ENCODE assay signal across 23 mouse cellular contexts in genomic region chr2:72852509-72852908, GRCm38 (mm10).
DNase-seq lines count a peak whose midpoint lies in the region; ATAC-seq and TF ChIP-seq lines count a peak whose summit lies in the region.
"Had no signal": no experiment of that assay in that cellular context is flagged by ENCODE, and none has a peak within 500 bp of the region (broad histone marks: within the 10 kb centered on the region; RNA-seq: fewer than 3 reads in every experiment).

No protein-coding gene starts in this region.

- H3K9ac ChIP-seq in forebrain, postnatal 0 days, result no peak overlapping the region
- H3K9ac ChIP-seq: embryonic facial prominence, embryonic 15.5 days; heart, embryonic 12.5 days; hindbrain, embryonic 14.5 days; limb, embryonic 15.5 days had no signal

- H3K36me3 ChIP-seq in forebrain, postnatal 0 days (ENCODE audit: insufficient read depth), result no peaks in the 10 kb centered on the region
- H3K36me3 ChIP-seq: embryonic facial prominence, embryonic 15.5 days; heart, embryonic 12.5 days; limb, embryonic 15.5 days had no signal

- TF ChIP-seq CTCF in forebrain, postnatal 0 days (IDR thresholded peaks at IDR 0.05; ENCODE audit: low read depth), result no peak

- DNase-seq in gastrocnemius, adult 18-20 months (ENCODE audit: low spot score), result peak; percentile 3
- no peak for DNase-seq in gastrocnemius, postnatal 25 days
- DNase-seq in 416B (ENCODE audit: low read depth) (peak; percentile 63), adipocyte (ENCODE audit: low spot score) (peak; percentile 59)
- peak; percentile 38 for DNase-seq in induced T-regulatory cell, adult 2 months (ENCODE audit: low read depth)
- DNase-seq in forebrain, postnatal 0 days, result no peak
- DNase-seq in lung, postnatal 10 days, result no peak
- DNase-seq: cerebellum, postnatal 10 days; gastrocnemius, postnatal 36 days; heart, postnatal 14 days; kidney, postnatal 36 days; lung, adult 2 months; retina, postnatal 1 day; right cerebral cortex, postnatal 4 days had no signal

- no peak overlapping the region for H3K27ac ChIP-seq in forebrain, postnatal 0 days (ENCODE audit: low read depth, low read length)
- H3K27ac ChIP-seq: embryonic facial prominence, embryonic 15.5 days; hindbrain, embryonic 14.5 days; limb, embryonic 15.5 days; macrophage; stomach, postnatal 0 days had no signal

- ATAC-seq in forebrain, postnatal 0 days, result no peak
- ATAC-seq: activated CD4-positive, CD25-positive, alpha-beta regulatory T cell, adult 4 months; intestine, embryonic 16.5 days had no signal

- WGBS in forebrain, postnatal 0 days, result 85% methylated on average over 4 of the region's 4 CpGs

- H3K4me1 ChIP-seq in forebrain, postnatal 0 days (ENCODE audit: insufficient read depth), result 0 out of 2 replicates have a peak, but pooled peaks cover 4% of the 10 kb centered on the region

- no peak overlapping the region for H3K4me2 ChIP-seq in forebrain, postnatal 0 days (ENCODE audit: low read depth)
- H3K4me2 ChIP-seq: embryonic facial prominence, embryonic 15.5 days; heart, embryonic 12.5 days; hindbrain, embryonic 14.5 days; limb, embryonic 15.5 days; midbrain, embryonic 11.5 days had no signal

- no peaks in the 10 kb centered on the region for H3K27me3 ChIP-seq in forebrain, postnatal 0 days (ENCODE audit: insufficient read depth, low read length)
- H3K27me3 ChIP-seq: embryonic facial prominence, embryonic 15.5 days; heart, embryonic 12.5 days; limb, embryonic 15.5 days had no signal

- H3K4me3 ChIP-seq in forebrain, postnatal 0 days (ENCODE audit: low read depth, low read length), result no peak overlapping the region
- H3K4me3 ChIP-seq: embryonic facial prominence, embryonic 15.5 days; heart, embryonic 12.5 days; limb, embryonic 15.5 days had no signal

- no peaks in the 10 kb centered on the region for H3K9me3 ChIP-seq in forebrain, postnatal 0 days (ENCODE audit: low read length)
- H3K9me3 ChIP-seq: embryonic facial prominence, embryonic 15.5 days; heart, embryonic 12.5 days; limb, embryonic 15.5 days had no signal

Comparison
In these comparisons a context has a peak if more than half of its experiments do, and no peak if none do; other contexts are left out.
1. DNase-seq: peak in gastrocnemius, adult 18-20 months (single experiment), 416B (single experiment), adipocyte (single experiment) and induced T-regulatory cell, adult 2 months (single experiment); none in gastrocnemius, postnatal 25 days (single experiment), forebrain, postnatal 0 days (single experiment) and lung, postnatal 10 days (single experiment).